Mouse (Mus musculus): ENCODE measurements around the gene Scgn. TPM values are rescaled to one million over a fixed set of nuclear protein-coding genes. Genes with fewer than 3 reads are reported as not detected.

Gene Scgn
- total and polyA plus RNA-seq, 3 experiments, result not detected

DNA sequence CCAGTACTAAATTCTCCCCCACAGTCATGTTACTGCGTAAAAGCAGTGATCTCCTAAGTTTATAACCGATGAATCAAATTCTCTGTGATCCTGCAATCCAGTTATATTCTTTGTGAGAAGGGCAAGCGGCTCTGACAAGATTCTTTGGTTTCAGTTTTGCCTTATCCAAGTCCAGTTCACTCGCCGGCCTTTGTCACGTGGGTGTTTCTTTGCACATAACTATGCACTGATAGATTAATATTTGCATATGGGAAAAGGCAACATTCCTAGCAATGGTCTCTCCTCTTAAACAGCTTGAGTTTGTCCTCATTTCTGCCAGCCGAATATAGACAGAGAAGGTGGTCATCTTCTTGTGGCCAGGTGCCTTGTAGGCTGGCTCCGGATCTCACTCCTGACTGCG is 60.6 kb downstream of the Scgn start:
- Histone ChIP-seq H3K9ac (ENCODE audit: control insufficient read depth, low read depth, low read length, poor library complexity, severe bottlenecking) (no peak overlapping the region), H3K79me2 (ENCODE audit: control insufficient read depth, insufficient read depth, low read length, poor library complexity) (no peaks in the 10 kb centered on the region), H3K27ac (ENCODE audit: control insufficient read depth, low read depth, low read length) (no peak overlapping the region), H3K4me1 (ENCODE audit: control insufficient read depth in 1 of 2, insufficient read depth in 2 of 2, low read length in 2 of 2) (no peaks in the 10 kb centered on the region), H3K36me3 (ENCODE audit: control insufficient read depth in 1 of 2, insufficient read depth in 2 of 2, low read length in 2 of 2) (no peaks in the 10 kb centered on the region), H3K4me3 (ENCODE audit: control insufficient read depth in 1 of 2, insufficient read depth in 1 of 2, low read depth in 2 of 2, low read length in 2 of 2) (no peak overlapping the region), H3K27me3 (ENCODE audit: control insufficient read depth in 1 of 2, insufficient read depth in 2 of 2, low read length in 2 of 2) (peaks cover 0 to 5% of the 10 kb centered on the region in 2 experiments; a peak in 3 of 4 replicates), H3K9me3 (replicated peaks; ENCODE audit: insufficient read depth, low read length) (no peaks in the 10 kb centered on the region)
- no peak for DNase-seq (ENCODE audit: low read depth, low spot score)
- no peak for TF ChIP-seq USF2 (IDR thresholded peaks at IDR 0.05; ENCODE audit: borderline replicate concordance in 1 of 2, insufficient read depth in 1 of 2, low read depth in 1 of 2, low read length in 2 of 2)
- no peak for TF ChIP-seq BHLHE40 (IDR thresholded peaks at IDR 0.05; ENCODE audit: borderline replicate concordance, low read depth, low read length)
- TF ChIP-seq KAT2A (conservative IDR thresholded peaks at IDR 0.05; ENCODE audit: low read depth, low read length), result no peak
- no peak for TF ChIP-seq CHD2 (IDR thresholded peaks at IDR 0.05; ENCODE audit: low read length)
- no peak for TF ChIP-seq ETS1 (IDR thresholded peaks at IDR 0.05; ENCODE audit: low read depth, low read length)
- no peak for TF ChIP-seq POLR2AphosphoS2 (IDR thresholded peaks at IDR 0.05; ENCODE audit: low read length)
- no peak for TF ChIP-seq ZKSCAN1 (IDR thresholded peaks at IDR 0.05; ENCODE audit: low read depth, low read length)
- no peak for TF ChIP-seq MAX (IDR thresholded peaks at IDR 0.05; ENCODE audit: low read length)
- TF ChIP-seq CHD1 (IDR thresholded peaks at IDR 0.05; ENCODE audit: low read depth, low read length), result no peak
- TF ChIP-seq NELFE (IDR thresholded peaks at IDR 0.05; ENCODE audit: low read depth, low read length), result no peak
- no peak for TF ChIP-seq TBP (IDR thresholded peaks at IDR 0.05; ENCODE audit: low read depth, low read length)
- TF ChIP-seq USF1 (IDR thresholded peaks at IDR 0.05; ENCODE audit: low read depth, low read length), result no peak
- TF ChIP-seq NRF1 (IDR thresholded peaks at IDR 0.05; ENCODE audit: insufficient read depth, low read depth, low read length, poor library complexity, severe bottlenecking), result no peak
- TF ChIP-seq RCOR1 (IDR thresholded peaks at IDR 0.05; ENCODE audit: low read depth, low read length), result no peak

DNA sequence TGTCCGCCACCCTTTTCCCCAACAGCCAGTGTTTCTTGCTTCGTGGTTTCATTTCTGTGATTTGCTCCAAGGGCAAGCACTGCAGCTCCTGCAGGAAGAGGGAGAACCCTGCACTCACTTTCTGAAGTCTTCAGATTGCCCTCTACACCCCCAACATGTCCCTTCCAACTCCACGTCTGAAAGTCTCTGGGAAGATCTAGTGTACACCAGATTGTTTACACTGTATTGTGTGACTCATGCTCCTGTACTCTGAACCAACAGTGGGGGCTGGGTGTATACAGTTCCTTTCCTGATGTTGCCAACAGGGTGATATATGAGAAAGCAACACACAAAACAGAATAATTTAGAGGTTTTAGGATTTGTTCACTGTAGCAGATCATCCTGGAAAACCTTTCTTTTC is 62.4 kb downstream of the Scgn start:
- no peaks in the 10 kb centered on the region for H3K36me3 ChIP-seq (ENCODE audit: control insufficient read depth in 1 of 2, insufficient read depth in 2 of 2, low read length in 2 of 2)
- H3K4me1 ChIP-seq (ENCODE audit: control insufficient read depth in 1 of 2, insufficient read depth in 2 of 2, low read length in 2 of 2), result no peaks in the 10 kb centered on the region
- DNase-seq (ENCODE audit: low read depth, low spot score), result no peak
- H3K27me3 ChIP-seq (ENCODE audit: control insufficient read depth in 1 of 2, insufficient read depth in 2 of 2, low read length in 2 of 2), result peaks cover under 1 to 2% of the 10 kb centered on the region in 2 experiments; a peak in 3 of 4 replicates
- no peak overlapping the region for H3K27ac ChIP-seq (ENCODE audit: control insufficient read depth, low read depth, low read length)
- H3K9me3 ChIP-seq (replicated peaks; ENCODE audit: insufficient read depth, low read length), result no peaks in the 10 kb centered on the region
- TF ChIP-seq TCF12 (IDR thresholded peaks at IDR 0.05; ENCODE audit: low read depth, low read length) (no peak), NELFE (IDR thresholded peaks at IDR 0.05; ENCODE audit: low read depth, low read length) (no peak), POLR2A (IDR thresholded peaks at IDR 0.05; ENCODE audit: control insufficient read depth in 1 of 2, insufficient read depth in 1 of 2, low read depth in 1 of 2, low read length in 2 of 2, poor library complexity in 1 of 2) (no peak), USF2 (IDR thresholded peaks at IDR 0.05; ENCODE audit: borderline replicate concordance in 1 of 2, insufficient read depth in 1 of 2, low read depth in 1 of 2, low read length in 2 of 2) (no peak), NRF1 (IDR thresholded peaks at IDR 0.05; ENCODE audit: insufficient read depth, low read depth, low read length, poor library complexity, severe bottlenecking) (no peak), MYB (IDR thresholded peaks at IDR 0.05; ENCODE audit: low read depth, low read length) (no peak), SMC3 (IDR thresholded peaks at IDR 0.05; ENCODE audit: low read depth, low read length) (no peak), POLR2AphosphoS5 (IDR thresholded peaks at IDR 0.05; ENCODE audit: borderline replicate concordance, low read depth, low read length) (no peak), RAD21 (IDR thresholded peaks at IDR 0.05; ENCODE audit: low read depth, low read length) (no peak), TAL1 (IDR thresholded peaks at IDR 0.05; ENCODE audit: low read length) (no peak), MEF2A (IDR thresholded peaks at IDR 0.05; ENCODE audit: extremely low read depth, insufficient replicate concordance, low read depth, low read length, poor library complexity, severe bottlenecking) (no peak), JUND (IDR thresholded peaks at IDR 0.05; ENCODE audit: low read depth, low read length) (no peak), ZNF384 (IDR thresholded peaks at IDR 0.05; ENCODE audit: low read depth, low read length) (no peak), ZC3H11A (IDR thresholded peaks at IDR 0.05; ENCODE audit: low read depth, low read length) (no peak), GATA1 (IDR thresholded peaks at IDR 0.05; ENCODE audit: low read depth, low read length) (no peak), ZKSCAN1 (IDR thresholded peaks at IDR 0.05; ENCODE audit: low read depth, low read length) (no peak), ZMIZ1 (IDR thresholded peaks at IDR 0.05; ENCODE audit: low read depth, low read length) (no peak)
- no peak overlapping the region for H3K4me3 ChIP-seq (ENCODE audit: control insufficient read depth in 1 of 2, insufficient read depth in 1 of 2, low read depth in 2 of 2, low read length in 2 of 2)
- no peak overlapping the region for H3K9ac ChIP-seq (ENCODE audit: control insufficient read depth, low read depth, low read length, poor library complexity, severe bottlenecking)
- H3K79me2 ChIP-seq (ENCODE audit: control insufficient read depth, insufficient read depth, low read length, poor library complexity), result no peaks in the 10 kb centered on the region

All from MEL (cell line).